ENCODE assay signal across 15 mouse cellular contexts in genomic region chr10:111441034-111441440, GRCm38 (mm10). TPM values are rescaled to one million over a fixed set of nuclear protein-coding genes. Genes with fewer than 3 reads are reported as not detected.
DNase-seq lines count a peak whose midpoint lies in the region; ATAC-seq and TF ChIP-seq lines count a peak whose summit lies in the region.
"Had no signal": no experiment of that assay in that cellular context is flagged by ENCODE, and none has a peak within 500 bp of the region (broad histone marks: within the 10 kb centered on the region; RNA-seq: fewer than 3 reads in every experiment).

No protein-coding gene starts in this region.

- no peak for DNase-seq in forebrain, embryonic 11.5 days (ENCODE audit: low spot score)
- DNase-seq in midbrain, embryonic 11.5 days (ENCODE audit: low spot score, missing footprints), result no peak
- DNase-seq in limb, embryonic 14.5 days (ENCODE audit: low spot score), result peak; percentile 34
- peak; percentile 28 for DNase-seq in retina, postnatal 7 days (ENCODE audit: low read depth, low spot score)
- DNase-seq in urinary bladder, postnatal 10 days (ENCODE audit: low spot score), result no peak
- no peak for DNase-seq in adrenal gland, postnatal 14 days
- DNase-seq: adrenal gland, postnatal 25 days; cerebellum, adult 11-12 months; kidney, adult 8-10 months; right cerebral cortex, postnatal 14 days had no signal

- WGBS in forebrain, embryonic 15.5 days, result 55% methylated on average over 3 of the region's 3 CpGs
- WGBS in forebrain, embryonic 11.5 days, result 87% methylated on average over 3 of the region's 3 CpGs
- WGBS in midbrain, embryonic 13.5 days, result 57% methylated on average over 3 of the region's 3 CpGs
- 75% methylated on average over 3 of the region's 3 CpGs for WGBS in midbrain, embryonic 11.5 days
- WGBS in limb, embryonic 14.5 days, result 61% methylated on average over 3 of the region's 3 CpGs

- H3K27ac ChIP-seq in forebrain, embryonic 15.5 days (replicated peaks), result no peak overlapping the region
- no peak overlapping the region for H3K27ac ChIP-seq in forebrain, embryonic 11.5 days (ENCODE audit: low read depth, low read length)
- H3K27ac ChIP-seq in midbrain, embryonic 13.5 days, result no peak overlapping the region
- no peak overlapping the region for H3K27ac ChIP-seq in midbrain, embryonic 11.5 days (ENCODE audit: low read depth, low read length)
- no peak overlapping the region for H3K27ac ChIP-seq in limb, embryonic 14.5 days (replicated peaks; ENCODE audit: low read depth, low read length)
- H3K27ac ChIP-seq: layer of hippocampus, adult 2 months; limb, embryonic 15.5 days; neural tube, embryonic 12.5 days had no signal

- no peaks in the 10 kb centered on the region for H3K4me1 ChIP-seq in forebrain, embryonic 15.5 days
- no peaks in the 10 kb centered on the region for H3K4me1 ChIP-seq in forebrain, embryonic 11.5 days (replicated peaks; ENCODE audit: control insufficient read depth, insufficient read depth, low read length)
- 0 out of 2 replicates have a peak, but pooled peaks cover 4% of the 10 kb centered on the region for H3K4me1 ChIP-seq in midbrain, embryonic 13.5 days (replicated peaks)
- H3K4me1 ChIP-seq in midbrain, embryonic 11.5 days (ENCODE audit: control insufficient read depth, insufficient read depth, low read length), result no peaks in the 10 kb centered on the region
- H3K4me1 ChIP-seq in limb, embryonic 14.5 days (ENCODE audit: control insufficient read depth, insufficient read depth, low read length), result no peaks in the 10 kb centered on the region
- H3K4me1 ChIP-seq: limb, embryonic 15.5 days; neural tube, embryonic 12.5 days had no signal

- no peak for TF ChIP-seq POLR2A in limb, embryonic 14.5 days (IDR thresholded peaks at IDR 0.05; ENCODE audit: borderline replicate concordance, extremely low read depth, insufficient read depth, insufficient read length)

- no peaks in the 10 kb centered on the region for H3K27me3 ChIP-seq in forebrain, embryonic 15.5 days
- no peaks in the 10 kb centered on the region for H3K27me3 ChIP-seq in forebrain, embryonic 11.5 days (ENCODE audit: control insufficient read depth, insufficient read depth, low read length)
- H3K27me3 ChIP-seq in midbrain, embryonic 13.5 days, result no peaks in the 10 kb centered on the region
- H3K27me3 ChIP-seq in midbrain, embryonic 11.5 days (ENCODE audit: control insufficient read depth, insufficient read depth, low read length), result no peaks in the 10 kb centered on the region
- H3K27me3 ChIP-seq in limb, embryonic 14.5 days (ENCODE audit: control insufficient read depth, insufficient read depth, low read length), result no peaks in the 10 kb centered on the region
- H3K27me3 ChIP-seq: limb, embryonic 15.5 days; neural tube, embryonic 12.5 days had no signal

- ATAC-seq in forebrain, embryonic 15.5 days (replicated peaks), result peak; percentile 58; the same call in 1 of the 2 replicates
- ATAC-seq in forebrain, embryonic 11.5 days (replicated peaks; ENCODE audit: low FRiP score), result no peak
- ATAC-seq in midbrain, embryonic 13.5 days, result peak; percentile 45; the same call in 1 of the 2 replicates
- no peak for ATAC-seq in midbrain, embryonic 11.5 days (ENCODE audit: low FRiP score)
- peak; percentile 87 for ATAC-seq in limb, embryonic 14.5 days (ENCODE audit: low FRiP score, low read depth)

- H3K4me3 ChIP-seq in forebrain, embryonic 15.5 days, result no peak overlapping the region
- no peak overlapping the region for H3K4me3 ChIP-seq in forebrain, embryonic 11.5 days (ENCODE audit: low read depth, low read length)
- H3K4me3 ChIP-seq in midbrain, embryonic 13.5 days (replicated peaks), result no peak overlapping the region
- no peak overlapping the region for H3K4me3 ChIP-seq in midbrain, embryonic 11.5 days (ENCODE audit: low read depth, low read length)
- no peak overlapping the region for H3K4me3 ChIP-seq in limb, embryonic 14.5 days (replicated peaks; ENCODE audit: low read length)
- H3K4me3 ChIP-seq: layer of hippocampus, adult 2 months; limb, embryonic 15.5 days; neural tube, embryonic 12.5 days had no signal

- H3K9ac ChIP-seq in forebrain, embryonic 15.5 days (replicated peaks), result no peak overlapping the region
- no peak overlapping the region for H3K9ac ChIP-seq in forebrain, embryonic 11.5 days (ENCODE audit: low read length)
- H3K9ac ChIP-seq in midbrain, embryonic 13.5 days (replicated peaks), result no peak overlapping the region
- no peak overlapping the region for H3K9ac ChIP-seq in midbrain, embryonic 11.5 days (ENCODE audit: low read length)
- H3K9ac ChIP-seq in limb, embryonic 14.5 days (ENCODE audit: low read depth, low read length, severe bottlenecking), result no peak overlapping the region
- H3K9ac ChIP-seq: limb, embryonic 15.5 days; neural tube, embryonic 12.5 days had no signal

- no peak overlapping the region for H3K4me2 ChIP-seq in forebrain, embryonic 15.5 days (replicated peaks)
- H3K4me2 ChIP-seq in forebrain, embryonic 11.5 days (ENCODE audit: low read depth, low read length, severe bottlenecking), result no peak overlapping the region
- H3K4me2 ChIP-seq in midbrain, embryonic 13.5 days (replicated peaks), result no peak overlapping the region
- no peak overlapping the region for H3K4me2 ChIP-seq in midbrain, embryonic 11.5 days
- no peak overlapping the region for H3K4me2 ChIP-seq in limb, embryonic 14.5 days (replicated peaks; ENCODE audit: low read depth, low read length, severe bottlenecking)
- H3K4me2 ChIP-seq: limb, embryonic 15.5 days; neural tube, embryonic 12.5 days had no signal

- H3K9me3 ChIP-seq in forebrain, embryonic 15.5 days, result no peaks in the 10 kb centered on the region
- no peaks in the 10 kb centered on the region for H3K9me3 ChIP-seq in forebrain, embryonic 11.5 days (ENCODE audit: control insufficient read depth, low read length)
- no peaks in the 10 kb centered on the region for H3K9me3 ChIP-seq in midbrain, embryonic 13.5 days
- no peaks in the 10 kb centered on the region for H3K9me3 ChIP-seq in midbrain, embryonic 11.5 days (ENCODE audit: control insufficient read depth, low read length)
- no peaks in the 10 kb centered on the region for H3K9me3 ChIP-seq in limb, embryonic 14.5 days (ENCODE audit: control insufficient read depth, low read length)
- H3K9me3 ChIP-seq: limb, embryonic 15.5 days; neural tube, embryonic 12.5 days had no signal

- H3K36me3 ChIP-seq in forebrain, embryonic 15.5 days, result no peaks in the 10 kb centered on the region
- no peaks in the 10 kb centered on the region for H3K36me3 ChIP-seq in forebrain, embryonic 11.5 days (ENCODE audit: control insufficient read depth, insufficient read depth, low read length)
- H3K36me3 ChIP-seq in midbrain, embryonic 13.5 days, result no peaks in the 10 kb centered on the region
- no peaks in the 10 kb centered on the region for H3K36me3 ChIP-seq in midbrain, embryonic 11.5 days (ENCODE audit: control insufficient read depth, insufficient read depth, low read length)
- H3K36me3 ChIP-seq in limb, embryonic 14.5 days (ENCODE audit: control insufficient read depth, insufficient read depth, low read length), result no peaks in the 10 kb centered on the region
- H3K36me3 ChIP-seq: limb, embryonic 15.5 days; neural tube, embryonic 12.5 days had no signal

RNA-seq across cellular contexts. Expression of gene Nap1l1, which starts 32.0 kb away (rescaled TPM):
- 210 and 219 TPM in 2 replicates for polyA plus RNA-seq in forebrain, embryonic 15.5 days (2015; fragmentation: Nextera tagmentation; extraction: Ambion mirVana)
- polyA plus RNA-seq in forebrain, embryonic 11.5 days (2014; fragmentation: Nextera tagmentation; extraction: Ambion mirVana), result 399 and 441 TPM in 2 replicates
- 239 and 255 TPM in 2 replicates for polyA plus RNA-seq in midbrain, embryonic 13.5 days (2015; fragmentation: Nextera tagmentation; extraction: Ambion mirVana)
- 447 and 449 TPM in 2 replicates for polyA plus RNA-seq in midbrain, embryonic 11.5 days (2014; fragmentation: Nextera tagmentation; extraction: Ambion mirVana)
- polyA plus RNA-seq in limb, embryonic 14.5 days (2012; rRNA removed), result 189 and 334 TPM in 2 replicates
- polyA plus RNA-seq in limb, embryonic 14.5 days (2014; fragmentation: Nextera tagmentation; extraction: Ambion mirVana), result 231 and 238 TPM in 2 replicates
- 153 and 160 TPM in 2 replicates for total RNA-seq in adrenal gland, postnatal 14 days (2021)

Comparison
In these comparisons a context has a peak if more than half of its experiments do, and no peak if none do; other contexts are left out.
1. ATAC-seq: peak in forebrain, embryonic 15.5 days (single experiment), midbrain, embryonic 13.5 days (single experiment) and limb, embryonic 14.5 days (single experiment); none in forebrain, embryonic 11.5 days (single experiment) and midbrain, embryonic 11.5 days (single experiment).
2. DNase-seq: peak in limb, embryonic 14.5 days (single experiment) and retina, postnatal 7 days (single experiment); none in forebrain, embryonic 11.5 days (single experiment), midbrain, embryonic 11.5 days (single experiment), urinary bladder, postnatal 10 days (single experiment) and adrenal gland, postnatal 14 days (single experiment).